Mouse (Mus musculus) MEL (cell line): ENCODE data around the gene Rsad1. TPM values are rescaled to one million over a fixed set of nuclear protein-coding genes. Genes with fewer than 3 reads are reported as not detected.

Source experiments
- DNase-seq: peaks from one replicate; pipeline ENCODE4 v3.0.0; 2011; ENCODE audit warnings: low read depth, low spot score
- H3K27ac ChIP-seq: 2 replicates; pipeline ENCODE4 v1.5.1; 2012; ENCODE audit warnings: low read depth, mild to moderate bottlenecking, control low read depth, low read length, moderate library complexity; ENCODE audit not compliant: control insufficient read depth
- H3K27me3 ChIP-seq, 2 experiments: fragments of 150-350 bp in 1 of 2; sonication (generic) in 1 of 2; 2 replicates each; pipeline ENCODE4 v1.6.1; 2012; ENCODE audit warnings: low read length in 2 of 2, mild to moderate bottlenecking in 2 of 2, improper control_type of control experiment in 1 of 2, moderate library complexity in 1 of 2; ENCODE audit not compliant: insufficient read depth in 2 of 2, control insufficient read depth in 1 of 2
- H3K36me3 ChIP-seq, 2 experiments: 2 replicates each; pipeline ENCODE4 v1.6.1; 2012 to 2014; ENCODE audit warnings: low read length in 2 of 2, improper control_type of control experiment in 1 of 2, inconsistent platforms in 1 of 2, mild to moderate bottlenecking in 1 of 2; ENCODE audit not compliant: insufficient read depth in 2 of 2, control insufficient read depth in 1 of 2
- H3K4me1 ChIP-seq, 2 experiments: fragments of 150-350 bp in 1 of 2; sonication (generic) in 1 of 2; 2 replicates each; pipeline ENCODE4 v1.6.1; 2012; ENCODE audit warnings: low read length in 2 of 2, improper control_type of control experiment in 1 of 2, mild to moderate bottlenecking in 1 of 2; ENCODE audit not compliant: insufficient read depth in 2 of 2, control insufficient read depth in 1 of 2
- H3K4me3 ChIP-seq, 2 experiments: fragments of 150-350 bp in 1 of 2; sonication (generic) in 1 of 2; 2 replicates each; pipeline ENCODE4 v1.5.1; 2012; ENCODE audit warnings: low read depth in 2 of 2, low read length in 2 of 2, mild to moderate bottlenecking in 2 of 2, moderate library complexity in 2 of 2, control low read depth in 1 of 2, improper control_type of control experiment in 1 of 2; ENCODE audit not compliant: control insufficient read depth in 1 of 2, insufficient read depth in 1 of 2
- H3K79me2 ChIP-seq: 2 replicates; pipeline ENCODE4 v1.6.1; 2012; ENCODE audit warnings: mild to moderate bottlenecking, low read length, moderate library complexity; ENCODE audit not compliant: control insufficient read depth, poor library complexity, insufficient read depth
- H3K9ac ChIP-seq: 2 replicates; pipeline ENCODE4 v1.6.1; 2012; ENCODE audit warnings: low read depth, mild to moderate bottlenecking, control low read depth, low read length, moderate library complexity; ENCODE audit not compliant: control insufficient read depth, poor library complexity, severe bottlenecking
- H3K9me3 ChIP-seq: fragments of 150-350 bp; sonication (generic); replicated peaks from 2 replicates; pipeline ENCODE4 v1.6.1; 2012; ENCODE audit warnings: mild to moderate bottlenecking, low read length, improper control_type of control experiment, moderate library complexity; ENCODE audit not compliant: insufficient read depth
- CTCF ChIP-seq, 3 experiments: IDR thresholded peaks in 2 of 3; conservative IDR thresholded peaks in 1 of 3; 2 replicates each; pipeline ENCODE4 v1.5.1; 2011 to 2012; ENCODE audit warnings: low read length in 3 of 3, low read depth in 2 of 3, mild to moderate bottlenecking in 2 of 3, improper control_type of control experiment in 1 of 3, inconsistent platforms in 1 of 3, mixed read lengths in 1 of 3, moderate library complexity in 1 of 3; ENCODE audit not compliant: control insufficient read depth in 1 of 3, insufficient read depth in 1 of 3, poor library complexity in 1 of 3, severe bottlenecking in 1 of 3
- EP300 ChIP-seq, 2 experiments: IDR thresholded peaks; 2 replicates each; pipeline ENCODE4 v1.6.1; 2011; ENCODE audit warnings: improper control_type of control experiment in 2 of 2, low read length in 2 of 2, low read depth in 1 of 2, mild to moderate bottlenecking in 1 of 2
- ETS1 ChIP-seq: IDR thresholded peaks from 2 replicates; pipeline ENCODE4 v1.6.1; 2012; ENCODE audit warnings: low read depth, mild to moderate bottlenecking, inconsistent platforms, low read length, improper control_type of control experiment, moderate library complexity
- GABPA ChIP-seq: IDR thresholded peaks from 2 replicates; pipeline ENCODE4 v1.6.1; 2012; ENCODE audit warnings: low read depth, mild to moderate bottlenecking, inconsistent platforms, low read length, improper control_type of control experiment, moderate library complexity
- GATA1 ChIP-seq: IDR thresholded peaks from 2 replicates; pipeline ENCODE4 v1.6.1; 2011; ENCODE audit warnings: low read depth, low read length, improper control_type of control experiment
- KAT2A ChIP-seq: conservative IDR thresholded peaks from 2 replicates; pipeline ENCODE4 v1.6.1; 2012; ENCODE audit warnings: low read depth, low read length, improper control_type of control experiment, inconsistent platforms
- MAFK ChIP-seq: IDR thresholded peaks from 2 replicates; pipeline ENCODE4 v1.6.1; 2011; ENCODE audit warnings: low read depth, mild to moderate bottlenecking, low read length, improper control_type of control experiment, borderline replicate concordance
- MEF2A ChIP-seq: IDR thresholded peaks from 2 replicates; pipeline ENCODE4 v1.6.1; 2014; ENCODE audit warnings: low read depth, mild to moderate bottlenecking, inconsistent platforms, low read length, improper control_type of control experiment; ENCODE audit not compliant: poor library complexity, insufficient replicate concordance, severe bottlenecking; ENCODE audit errors: extremely low read depth
- MYB ChIP-seq: IDR thresholded peaks from 2 replicates; pipeline ENCODE4 v1.6.1; 2011; ENCODE audit warnings: mild to moderate bottlenecking, low read depth, low read length, improper control_type of control experiment
- MYC ChIP-seq: IDR thresholded peaks from 2 replicates; pipeline ENCODE4 v1.6.1; 2011; ENCODE audit warnings: low read depth, mild to moderate bottlenecking, low read length, improper control_type of control experiment, moderate library complexity
- POLR2A ChIP-seq, 2 experiments: IDR thresholded peaks; 2 replicates each; pipeline ENCODE4 v1.6.1; 2011 to 2012; ENCODE audit warnings: low read length in 2 of 2, mild to moderate bottlenecking in 2 of 2, control low read depth in 1 of 2, improper control_type of control experiment in 1 of 2, low read depth in 1 of 2, moderate library complexity in 1 of 2; ENCODE audit not compliant: control insufficient read depth in 1 of 2, insufficient read depth in 1 of 2, poor library complexity in 1 of 2
- POLR2AphosphoS2 ChIP-seq: IDR thresholded peaks from 2 replicates; pipeline ENCODE4 v1.6.1; 2011; ENCODE audit warnings: low read length, improper control_type of control experiment
- POLR2AphosphoS5 ChIP-seq: IDR thresholded peaks from 2 replicates; pipeline ENCODE4 v1.6.1; 2012; ENCODE audit warnings: low read depth, borderline replicate concordance, mild to moderate bottlenecking, inconsistent platforms, low read length, moderate library complexity, mixed read lengths
- RAD21 ChIP-seq: IDR thresholded peaks from 2 replicates; pipeline ENCODE4 v1.6.1; 2011; ENCODE audit warnings: mild to moderate bottlenecking, low read depth, low read length, improper control_type of control experiment
- UBTF ChIP-seq: IDR thresholded peaks from 2 replicates; pipeline ENCODE4 v1.6.1; 2012; ENCODE audit warnings: low read depth, mild to moderate bottlenecking, inconsistent platforms, low read length, improper control_type of control experiment, moderate library complexity, borderline replicate concordance; ENCODE audit not compliant: insufficient read depth
- USF1 ChIP-seq: IDR thresholded peaks from 2 replicates; pipeline ENCODE4 v1.6.1; 2014; ENCODE audit warnings: low read depth, mild to moderate bottlenecking, inconsistent platforms, low read length, improper control_type of control experiment, moderate library complexity
- USF2 ChIP-seq, 2 experiments: IDR thresholded peaks; 2 replicates each; pipeline ENCODE4 v1.6.1; 2011 to 2012; ENCODE audit warnings: improper control_type of control experiment in 2 of 2, low read length in 2 of 2, borderline replicate concordance in 1 of 2, inconsistent platforms in 1 of 2, low read depth in 1 of 2, mild to moderate bottlenecking in 1 of 2; ENCODE audit not compliant: insufficient read depth in 1 of 2
- ZKSCAN1 ChIP-seq: IDR thresholded peaks from 2 replicates; pipeline ENCODE4 v1.6.1; 2012; ENCODE audit warnings: low read depth, mild to moderate bottlenecking, inconsistent platforms, low read length, improper control_type of control experiment, moderate library complexity
- ZMIZ1 ChIP-seq: IDR thresholded peaks from 2 replicates; pipeline ENCODE4 v1.6.1; 2012; ENCODE audit warnings: low read depth, mild to moderate bottlenecking, inconsistent platforms, low read length, improper control_type of control experiment, moderate library complexity
- polyA plus RNA-seq, 2 experiments: library from polyadenylated mRNA; stranded (reverse) in 1 of 2; unstranded in 1 of 2; fragments of >175 nt in 1 of 2; fragments of >200 nt in 1 of 2; gene quantifications; 2 replicates each; pipeline versions ENCODE4 v1.2.1 to v1.2.4; 2012; ENCODE audit warnings: low replicate concordance in 2 of 2, low read depth in 1 of 2; ENCODE audit not compliant: insufficient read length in 2 of 2, insufficient read depth in 1 of 2, missing spikeins in 1 of 2
- total RNA-seq: library from RNA; depleted of rRNA; stranded (reverse); fragments of 300-350 nt; gene quantifications from 2 replicates; pipeline ENCODE4 v1.2.3, GENCODE M21; 2012

The Rsad1 gene
- total and polyA plus RNA-seq, 3 experiments = 24.0 to 28.7 TPM; not detected in 1

DNA sequence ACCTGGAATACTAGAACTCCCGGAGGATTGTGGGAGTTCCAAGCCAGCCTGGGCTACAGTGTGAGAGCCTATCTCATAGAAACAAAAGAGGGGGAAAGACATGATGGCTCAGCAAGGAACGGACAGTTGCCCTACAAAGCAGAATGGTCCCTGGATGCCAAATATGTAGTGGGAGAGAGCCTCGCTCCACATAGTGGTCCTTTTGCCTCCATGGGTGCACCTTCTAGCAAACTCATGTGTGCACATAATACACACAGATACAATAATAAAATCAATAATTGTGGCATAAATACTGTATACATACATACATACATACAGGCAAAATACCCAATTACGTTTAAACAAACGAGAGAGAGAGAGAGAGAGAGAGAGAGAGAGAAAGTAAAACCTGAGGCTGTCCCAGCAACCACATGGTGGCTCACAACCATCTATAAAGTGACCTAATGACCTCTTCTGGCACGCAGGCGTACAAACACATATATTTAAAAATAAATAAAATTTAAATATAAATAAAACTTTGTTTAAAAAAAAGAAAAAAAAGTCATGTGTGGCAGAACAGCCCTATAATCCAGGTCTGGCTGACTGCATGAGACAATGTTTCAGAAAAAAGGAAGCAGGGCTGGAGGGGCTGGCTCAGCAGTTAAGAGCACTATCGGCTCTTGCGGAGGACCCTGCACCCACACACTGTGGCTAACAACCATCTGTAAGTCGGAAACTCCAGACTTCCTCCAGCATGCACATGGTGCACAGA is 811 bp upstream of the Rsad1 start (continued):
- TF ChIP-seq GABPA = no peak
- peak; percentile 69 for TF ChIP-seq GATA1
- no peak for TF ChIP-seq USF1
- peak; percentile 27; the same call in 1 of the 2 replicates for TF ChIP-seq KAT2A
- TF ChIP-seq EP300 (IDR thresholded peaks at IDR 0.05; ENCODE audit: low read depth in 1 of 2, low read length in 2 of 2) = peak; percentile 79 to 85
- no peak for TF ChIP-seq RAD21
- no peak for TF ChIP-seq MYB
- peak; percentile 94; the same call in 1 of the 2 replicates for TF ChIP-seq MYC
- no peak for TF ChIP-seq UBTF
- no peak; a peak in 1 of 6 replicates for TF ChIP-seq CTCF (IDR thresholded peaks at IDR 0.05 in 2 of 3, conservative IDR thresholded peaks at IDR 0.05 in 1 of 3; ENCODE audit: control insufficient read depth in 1 of 3, insufficient read depth in 1 of 3, low read depth in 2 of 3, low read length in 3 of 3, poor library complexity in 1 of 3, severe bottlenecking in 1 of 3)
- peak; percentile 39; the same call in 1 of the 2 replicates for TF ChIP-seq MAFK
- TF ChIP-seq POLR2AphosphoS5 = no peak
- TF ChIP-seq ETS1 = peak; percentile 83
- TF ChIP-seq USF2 (IDR thresholded peaks at IDR 0.05; ENCODE audit: borderline replicate concordance in 1 of 2, insufficient read depth in 1 of 2, low read depth in 1 of 2, low read length in 2 of 2) = no peak
- peak; percentile 64; the same call in 1 of the 2 replicates for TF ChIP-seq ZMIZ1
- peak; percentile 31; the same call in 1 of the 2 replicates for TF ChIP-seq POLR2AphosphoS2
- TF ChIP-seq MEF2A = no peak
- TF ChIP-seq, all 39 proteins: peak for 21

DNA sequence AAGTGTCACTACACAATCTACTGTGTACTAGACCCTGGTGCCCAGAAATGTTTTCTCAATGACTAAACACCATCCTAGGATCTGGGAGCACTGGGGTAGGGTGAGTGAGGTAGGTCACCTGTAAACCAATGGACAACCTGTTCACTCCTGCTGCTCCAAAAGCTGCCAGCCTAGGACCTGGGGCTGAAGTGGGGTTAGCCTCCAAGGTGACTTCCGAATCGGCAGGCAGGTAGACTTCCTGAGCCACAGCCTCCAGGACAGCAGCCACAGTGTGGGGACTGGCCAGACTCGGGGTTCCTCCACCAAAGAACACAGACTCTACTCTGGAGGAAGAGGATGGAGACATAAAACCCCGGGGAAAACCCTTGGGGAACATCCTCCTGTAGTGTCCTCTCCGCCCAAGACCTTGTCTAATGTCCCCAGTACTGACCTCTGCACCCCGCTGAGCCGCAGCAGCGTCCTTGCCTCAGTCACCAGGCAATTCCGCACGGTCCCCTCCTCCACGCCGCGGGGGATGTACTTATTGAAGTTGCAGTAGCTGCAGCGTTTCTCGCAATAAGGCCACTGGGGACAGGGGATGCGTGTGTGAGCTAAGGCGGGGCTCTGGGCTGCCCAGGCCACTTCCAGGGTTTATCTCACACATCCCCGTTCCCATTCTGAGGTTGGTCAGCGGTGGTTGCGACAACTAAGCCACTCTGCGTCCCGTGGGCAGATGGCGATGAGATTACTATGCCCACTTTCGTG is 842 bp downstream of the Rsad1 start:
- peaks cover 1 to 12% of the 10 kb centered on the region in 2 experiments; a peak in 3 of 4 replicates for H3K36me3 ChIP-seq
- H3K9ac ChIP-seq = peak overlapping the region; percentile 80
- peak; percentile 71 for DNase-seq
- H3K9me3 ChIP-seq = no peaks in the 10 kb centered on the region
- peaks cover 14% of the 10 kb centered on the region for H3K79me2 ChIP-seq
- peak overlapping the region; percentile 74 to 75 for H3K4me3 ChIP-seq
- TF ChIP-seq POLR2AphosphoS5 = 0 out of 2 replicates have a peak, but pooled peaks have one; percentile 3
- 0 out of 4 replicates have a peak, but pooled peaks of 1 of the 2 experiments have one; percentile 0 for TF ChIP-seq POLR2A (IDR thresholded peaks at IDR 0.05; ENCODE audit: control insufficient read depth in 1 of 2, insufficient read depth in 1 of 2, low read depth in 1 of 2, low read length in 2 of 2, poor library complexity in 1 of 2)
- no peak for TF ChIP-seq MYC
- no peak for TF ChIP-seq ZKSCAN1
- TF ChIP-seq, all 39 proteins: peak for 2
- peaks cover 0 to 13% of the 10 kb centered on the region in 2 experiments; a peak in 2 of 4 replicates for H3K4me1 ChIP-seq
- H3K27me3 ChIP-seq = no peaks in the 10 kb centered on the region
- peak overlapping the region; percentile 91 for H3K27ac ChIP-seq
